Mouse (Mus musculus) midbrain, embryonic 15.5 days (tissue): ENCODE data around the gene Gm20518. TPM values are rescaled to one million over a fixed set of nuclear protein-coding genes. Genes with fewer than 3 reads are reported as not detected.

Experiments
- ATAC-seq: fragments of 200-750 bp; cut with Nextera tagmentation; replicated peaks from 2 replicates; pipeline ENCODE4 v1.8.0; 2017; ENCODE audit warnings: moderate TSS enrichment
- H3K27ac ChIP-seq: fragments of 300-500 bp; sonication (generic); 2 replicates; pipeline ENCODE4 v1.5.1; 2015; ENCODE audit warnings: mild to moderate bottlenecking, inconsistent platforms
- H3K27me3 ChIP-seq: fragments of 300-500 bp; sonication (generic); replicated peaks from 2 replicates; pipeline ENCODE4 v1.6.1; 2015; ENCODE audit warnings: inconsistent platforms
- H3K36me3 ChIP-seq: fragments of 300-500 bp; sonication (generic); replicated peaks from 2 replicates; pipeline ENCODE4 v1.6.1; 2015; ENCODE audit warnings: inconsistent platforms
- H3K4me1 ChIP-seq: fragments of 300-500 bp; sonication (generic); 2 replicates; pipeline ENCODE4 v1.6.1; 2015; ENCODE audit warnings: inconsistent platforms
- H3K4me2 ChIP-seq: fragments of 300-500 bp; sonication (generic); 2 replicates; pipeline ENCODE4 v1.6.1; 2015; ENCODE audit warnings: inconsistent platforms, mild to moderate bottlenecking, moderate library complexity
- H3K4me3 ChIP-seq: fragments of 300-500 bp; sonication (generic); 2 replicates; pipeline ENCODE4 v1.5.1; 2015; ENCODE audit warnings: mild to moderate bottlenecking, inconsistent platforms
- H3K9ac ChIP-seq: fragments of 300-500 bp; sonication (generic); 2 replicates; pipeline ENCODE4 v1.6.1; 2015; ENCODE audit warnings: mild to moderate bottlenecking, inconsistent platforms
- H3K9me3 ChIP-seq: fragments of 300-500 bp; sonication (generic); 2 replicates; pipeline ENCODE4 v1.6.1; 2016; ENCODE audit warnings: inconsistent platforms
- WGBS: fragments of 180-500 bp; shearing (Covaris S2); methylation state at CpG from one replicate; pipeline ENCODE4 v1.1.7; 2015; ENCODE audit warnings: mixed read lengths; 5-methylcytosine and 5-hydroxymethylcytosine counted together
- polyA plus RNA-seq: library from polyadenylated mRNA; unstranded; fragments of >200 nt; fragmentation: Nextera tagmentation; extraction: Ambion mirVana; gene quantifications from 2 replicates; pipeline ENCODE4 v1.2.1, GENCODE M21; 2015

Gene Gm20518
- polyA plus RNA-seq, 1 experiment from 2014 or later: 0.53 TPM

- WGBS: 3% methylated on average over 43 of the region's 45 CpGs
Measured at GRCm38 (mm10) chr16:17798321-17799180, 92.9 kb downstream of the Gm20518 start.

DNA sequence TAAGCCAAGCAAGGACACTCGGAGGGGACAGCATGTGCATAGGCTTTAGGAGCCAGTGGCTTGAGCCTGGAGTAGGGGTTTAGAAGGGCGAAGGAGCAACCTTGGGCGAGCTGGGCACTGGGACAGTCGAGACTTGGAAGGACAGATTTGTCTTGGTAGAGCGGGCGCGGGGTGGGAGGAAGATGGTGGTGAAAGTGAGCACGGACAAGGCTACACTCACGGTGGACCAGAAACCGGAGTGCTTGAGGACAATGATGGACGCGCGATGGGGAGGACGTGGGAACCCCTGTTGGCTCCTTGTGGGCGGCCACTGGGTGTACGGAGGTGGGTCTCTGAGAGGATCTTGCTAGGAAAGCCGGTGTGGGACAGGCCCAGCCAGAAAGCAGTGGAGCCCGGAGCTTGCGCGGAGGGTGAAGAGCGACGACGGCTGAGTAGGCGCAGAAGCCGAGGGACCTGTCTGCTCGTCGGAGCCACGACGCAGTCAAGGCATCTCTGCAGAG is 93.6 kb downstream of the Gm20518 start:
- ATAC-seq: 0 out of 2 replicates have a peak, but pooled peaks have one; percentile 1

More at GRCm38 (mm10) chr16:17798321-17799180, 92.9 kb downstream of the Gm20518 start:
- no peak overlapping the region for H3K27ac ChIP-seq
- H3K4me1 ChIP-seq: peaks cover 37% of the 10 kb centered on the region
- H3K9ac ChIP-seq: no peak overlapping the region
- peaks cover 80% of the 10 kb centered on the region for H3K27me3 ChIP-seq
- H3K4me3 ChIP-seq: peak overlapping the region; percentile 46
- H3K9me3 ChIP-seq: no peaks in the 10 kb centered on the region
- ATAC-seq: no peak
- peak overlapping the region; percentile 87 for H3K4me2 ChIP-seq
- peaks cover under 1% of the 10 kb centered on the region; the same call in 1 of the 2 replicates for H3K36me3 ChIP-seq

DNA sequence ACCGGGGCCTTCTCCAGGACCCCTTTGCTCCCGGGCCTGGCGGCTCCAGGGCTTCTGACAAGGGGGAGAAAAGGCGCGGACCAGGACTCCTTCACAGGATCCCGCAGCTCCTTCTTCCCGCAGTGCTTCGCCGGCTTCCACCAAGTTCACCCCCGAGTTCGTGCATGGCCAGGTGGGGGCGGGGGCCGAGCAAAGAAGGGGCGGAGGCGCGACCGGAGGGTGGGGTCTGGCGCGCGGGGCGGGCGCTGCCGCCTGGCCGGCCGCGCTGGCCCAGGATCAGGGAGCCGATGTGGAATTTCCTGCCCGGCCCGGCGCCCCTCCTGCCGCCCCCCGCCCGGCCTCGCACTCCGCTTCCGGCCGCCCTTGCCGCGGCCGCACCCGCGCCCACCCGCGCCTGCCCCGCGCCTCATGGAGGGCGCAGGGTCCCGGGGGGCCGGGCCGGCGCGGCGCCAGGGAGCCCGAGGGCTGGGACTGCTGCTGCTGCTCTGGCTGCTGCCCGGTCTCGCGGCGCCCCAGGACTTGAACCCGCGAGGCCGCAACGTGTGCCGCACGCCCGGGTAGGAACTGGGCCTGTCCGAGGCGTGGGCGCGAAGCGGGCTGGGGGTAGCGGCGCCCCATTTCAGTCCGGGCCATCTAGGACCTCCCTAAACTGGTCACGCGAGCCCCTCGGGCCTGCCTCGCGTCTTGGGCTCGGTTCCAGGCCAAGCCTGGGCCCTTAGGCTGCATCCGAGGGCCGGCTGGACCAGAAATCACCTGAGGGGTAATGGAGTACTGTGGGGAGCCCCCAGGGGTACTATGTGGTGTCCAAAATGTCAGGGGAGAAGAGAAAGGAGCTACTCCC is 94.3 kb downstream of the Gm20518 start, which contains the start of gene Scarf2:
Gene Scarf2 (plus strand): TSS at position 312 of the 841 bp plus-strand sequence.
- peaks cover 66% of the 10 kb centered on the region for H3K27me3 ChIP-seq
- peaks cover 24% of the 10 kb centered on the region for H3K4me1 ChIP-seq
- peaks cover 3% of the 10 kb centered on the region; the same call in 1 of the 2 replicates for H3K36me3 ChIP-seq
- peak within 1 kb of the TSS; percentile 40 for H3K9ac ChIP-seq
- no peaks in the 10 kb centered on the region for H3K9me3 ChIP-seq
- H3K27ac ChIP-seq: no peak within 1 kb of the TSS
- WGBS: under 1% methylated on average over 76 of the region's 81 CpGs
- ATAC-seq: 0 out of 2 replicates have a peak, but pooled peaks have one; percentile 12
- H3K4me2 ChIP-seq: peak within 1 kb of the TSS; percentile 87
- H3K4me3 ChIP-seq: peak within 1 kb of the TSS; percentile 46

More for the DNA sequence above, 93.6 kb downstream of the Gm20518 start:
- H3K36me3 ChIP-seq: peaks cover 3% of the 10 kb centered on the region; the same call in 1 of the 2 replicates
- H3K9ac ChIP-seq: no peak overlapping the region
- 4% methylated on average over 29 of the region's 29 CpGs for WGBS
- H3K27me3 ChIP-seq: peaks cover 73% of the 10 kb centered on the region
- no peaks in the 10 kb centered on the region for H3K9me3 ChIP-seq
- H3K4me2 ChIP-seq: peak overlapping the region; percentile 87
- no peak overlapping the region for H3K27ac ChIP-seq
- peak overlapping the region; percentile 46 for H3K4me3 ChIP-seq
- H3K4me1 ChIP-seq: peaks cover 31% of the 10 kb centered on the region

DNA sequence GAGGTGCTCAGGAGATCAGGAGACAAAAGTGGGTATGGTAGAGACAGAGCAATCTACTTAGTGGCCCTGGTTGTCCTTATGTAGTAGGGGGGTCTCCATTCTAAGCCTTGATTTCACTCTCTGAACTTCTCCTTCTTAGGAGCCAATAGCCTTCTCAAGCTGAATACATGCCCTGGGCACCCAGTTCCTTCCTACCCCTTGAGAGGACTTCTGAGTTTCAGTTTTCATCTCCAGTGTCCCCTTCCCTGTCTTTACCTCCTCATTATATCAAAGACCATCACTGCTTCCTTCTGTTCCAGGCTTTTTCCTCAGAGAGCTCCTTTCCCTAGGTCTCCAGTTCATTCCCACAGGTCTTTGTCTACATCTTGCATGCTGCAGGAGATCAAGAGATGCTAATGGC is 95.0 kb downstream of the Gm20518 start:
- no peak for ATAC-seq
- peaks cover 60% of the 10 kb centered on the region for H3K27me3 ChIP-seq

DNA sequence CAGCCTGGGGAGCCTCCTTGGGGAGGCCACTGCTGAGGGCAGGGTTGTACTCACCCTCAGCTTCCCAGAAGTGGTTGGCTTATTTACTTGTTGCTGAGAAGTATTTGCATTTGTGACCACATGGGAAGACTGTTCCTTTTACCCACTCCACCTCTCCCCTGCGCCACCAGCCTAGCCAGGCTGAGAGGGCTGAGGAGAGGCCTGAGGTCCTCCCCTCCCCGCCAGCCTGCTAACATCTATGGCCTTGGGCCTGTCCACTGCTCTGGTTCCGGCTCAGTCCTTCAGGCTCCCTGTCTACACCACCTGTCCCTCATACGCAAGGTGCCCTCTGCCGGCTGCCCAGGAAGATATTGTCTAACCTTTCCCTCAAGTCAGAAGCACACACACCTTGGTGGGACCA is 95.8 kb downstream of the Gm20518 start:
- H3K36me3 ChIP-seq: peaks cover 4% of the 10 kb centered on the region
- H3K9ac ChIP-seq: no peak overlapping the region
- H3K4me2 ChIP-seq: no peak overlapping the region
- WGBS: 59% methylated on average over 5 of the region's 5 CpGs
- no peak overlapping the region for H3K27ac ChIP-seq
- no peak overlapping the region for H3K4me3 ChIP-seq
- ATAC-seq: no peak
- H3K9me3 ChIP-seq: no peaks in the 10 kb centered on the region
- H3K4me1 ChIP-seq: peaks cover 22% of the 10 kb centered on the region
- H3K27me3 ChIP-seq: peaks cover 51% of the 10 kb centered on the region

More for the DNA sequence above, 95.0 kb downstream of the Gm20518 start:
- H3K36me3 ChIP-seq: peaks cover 3% of the 10 kb centered on the region; the same call in 1 of the 2 replicates
- peak overlapping the region; percentile 46 for H3K4me3 ChIP-seq
- H3K4me1 ChIP-seq: peaks cover 22% of the 10 kb centered on the region
- H3K27ac ChIP-seq: no peak overlapping the region
- no peaks in the 10 kb centered on the region for H3K9me3 ChIP-seq
- H3K4me2 ChIP-seq: peak overlapping the region; percentile 87
- 0 out of 2 replicates have a peak overlapping the region, but pooled peaks have one; percentile 40 for H3K9ac ChIP-seq

- no peak overlapping the region for H3K4me3 ChIP-seq
- H3K9ac ChIP-seq: no peak overlapping the region
- H3K4me2 ChIP-seq: no peak overlapping the region
- H3K36me3 ChIP-seq: peaks cover 17% of the 10 kb centered on the region
- no peaks in the 10 kb centered on the region for H3K9me3 ChIP-seq
- H3K27me3 ChIP-seq: peaks cover 37% of the 10 kb centered on the region
- peaks cover 22% of the 10 kb centered on the region for H3K4me1 ChIP-seq
- no peak for ATAC-seq
- 94% methylated on average over 4 of the region's 4 CpGs for WGBS
- H3K27ac ChIP-seq: no peak overlapping the region
Measured at GRCm38 (mm10) chr16:17794047-17794446, 97.4 kb downstream of the Gm20518 start.

DNA sequence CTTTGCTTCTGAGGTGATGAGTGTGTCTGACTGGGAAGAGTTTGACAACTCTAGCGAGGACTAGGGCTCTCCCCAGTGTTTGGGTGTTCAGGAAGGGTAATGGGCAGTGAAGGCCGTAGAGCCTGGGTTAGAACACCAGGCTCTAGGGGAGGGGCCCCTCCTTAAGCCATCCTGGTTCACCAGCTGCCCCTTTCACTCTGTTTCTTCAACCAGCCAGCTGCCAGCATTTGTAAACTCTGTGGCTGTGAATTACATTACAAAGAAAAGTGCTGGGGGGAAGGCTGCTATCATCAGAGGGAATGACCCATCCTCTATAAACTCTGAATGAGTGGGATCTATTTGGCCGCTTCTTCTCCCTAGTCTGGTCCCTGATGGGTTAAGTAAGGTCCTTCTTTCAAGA is 98.7 kb downstream of the Gm20518 start:
- Histone ChIP-seq H3K4me2 (no peak overlapping the region), H3K9me3 (no peaks in the 10 kb centered on the region), H3K4me3 (no peak overlapping the region), H3K36me3 (peaks cover 17% of the 10 kb centered on the region), H3K27me3 (peaks cover 24% of the 10 kb centered on the region), H3K27ac (no peak overlapping the region), H3K4me1 (peaks cover 12% of the 10 kb centered on the region), H3K9ac (no peak overlapping the region)
- 70% methylated on average over 3 of the region's 3 CpGs for WGBS
- no peak for ATAC-seq

GRCm38 (mm10) chr16:17785337-17785736 is 106.1 kb downstream of the Gm20518 start:
- Histone ChIP-seq H3K27ac (no peak overlapping the region), H3K9ac (no peak overlapping the region), H3K4me1 (no peaks in the 10 kb centered on the region), H3K4me2 (no peak overlapping the region), H3K36me3 (peaks cover 43% of the 10 kb centered on the region), H3K4me3 (no peak overlapping the region), H3K9me3 (no peaks in the 10 kb centered on the region), H3K27me3 (no peaks in the 10 kb centered on the region)
- WGBS: 57% methylated on average over 3 of the region's 3 CpGs
- no peak for ATAC-seq

Other genes with a start within 250 kb of the Gm20518 start
- gene Ccdc74a, start 245.2 kb downstream of the Gm20518 start, polyA plus RNA-seq: 11.2 and 11.5 TPM in 2 replicates
- 53.2 and 59.4 TPM in 2 replicates for gene Med15, start 158.8 kb downstream of the Gm20518 start, polyA plus RNA-seq
- 93.2 and 93.4 TPM in 2 replicates for gene Klhl22, start 132.1 kb downstream of the Gm20518 start, polyA plus RNA-seq
- gene Scarf2, start 94.4 kb downstream of the Gm20518 start, polyA plus RNA-seq: 1.7 and 2.6 TPM in 2 replicates
- gene B830017H08Rik, start 58.5 kb downstream of the Gm20518 start, polyA plus RNA-seq: 3.5 and 4.9 TPM in 2 replicates
- gene Car15, start 53.3 kb downstream of the Gm20518 start, polyA plus RNA-seq: 3.9 and 5.2 TPM in 2 replicates
- gene Tssk1, start 2.6 kb upstream of the Gm20518 start, polyA plus RNA-seq: not detected in 2 replicates
- 119 and 120 TPM in 2 replicates for gene Dgcr2, start 6.9 kb upstream of the Gm20518 start, polyA plus RNA-seq
- gene Tssk2, start 7.0 kb upstream of the Gm20518 start, polyA plus RNA-seq: 0.11 TPM in 1 of 2 replicates, not detected in the other
- 51.7 and 57.1 TPM in 2 replicates for gene Ess2, start 19.7 kb upstream of the Gm20518 start, polyA plus RNA-seq
- 0.38 and 1.1 TPM in 2 replicates for gene Gsc2, start 23.4 kb upstream of the Gm20518 start, polyA plus RNA-seq
- 169 and 179 TPM in 2 replicates for gene Slc25a1, start 36.5 kb upstream of the Gm20518 start, polyA plus RNA-seq
- not detected in 2 replicates for gene Vpreb2, start 88.8 kb upstream of the Gm20518 start, polyA plus RNA-seq
- 160 and 171 TPM in 2 replicates for gene Dgcr6, start 161.2 kb upstream of the Gm20518 start, polyA plus RNA-seq
- 3.7 and 5.0 TPM in 2 replicates for gene Prodh, start 198.5 kb upstream of the Gm20518 start, polyA plus RNA-seq
- gene Rtn4r, start 236.0 kb upstream of the Gm20518 start, polyA plus RNA-seq: 25.0 and 27.2 TPM in 2 replicates